Mouse (Mus musculus) layer of hippocampus, adult 8-10 months (tissue): ENCODE measurements at regions not wholly inside any gene's neighbourhood (a gene's known extent, or its start where the extent isn't known, plus 50 kb on each side); places are given as distances from the start of the nearest gene placed in this dataset.

ENCODE experiments used
- DNase-seq, 2 experiments: peaks; one replicate each; pipeline ENCODE4 v3.0.0; 2022; ENCODE audit warnings: low spot score in 2 of 2

DNA sequence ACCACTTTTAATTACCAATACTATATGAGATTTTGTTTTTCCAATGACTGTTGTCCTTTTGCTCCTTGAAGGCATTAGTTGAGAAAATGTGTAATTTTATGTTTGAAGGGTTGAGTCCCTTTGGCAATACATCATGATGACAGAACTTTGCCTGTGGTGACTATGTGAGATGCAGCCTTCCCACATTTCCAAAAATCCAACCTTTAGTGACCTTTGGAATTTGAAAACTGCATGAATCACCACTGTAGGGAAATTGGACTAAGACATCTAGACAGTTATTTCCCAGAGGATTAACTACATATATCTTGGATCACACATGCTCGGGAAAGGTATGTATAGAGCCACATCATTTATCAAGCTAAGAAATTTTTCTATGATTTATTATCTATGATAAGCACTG is 57.7 kb downstream of the Fbxo5 start:
- no peak for DNase-seq

DNA sequence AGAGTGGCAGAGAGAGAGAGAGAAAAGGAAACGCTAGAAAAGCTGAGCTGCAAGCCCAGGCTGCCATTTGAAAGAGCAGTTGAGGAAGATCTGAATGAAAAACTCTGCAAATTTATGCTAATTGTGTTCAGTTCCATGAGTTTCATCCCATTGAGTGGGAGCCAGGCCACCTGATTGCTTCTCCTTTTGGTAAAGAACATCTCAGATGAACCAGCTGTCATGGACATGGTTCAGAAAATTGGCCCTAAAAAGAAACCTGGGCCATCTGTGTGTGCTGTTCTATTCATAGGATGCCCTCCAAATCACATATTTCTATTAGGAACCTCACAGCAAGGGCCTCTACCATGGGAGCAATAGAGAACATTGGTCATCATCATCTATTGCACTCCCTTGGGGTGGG is 70.3 kb downstream of the Fbxo5 start:
- peak; percentile 56 to 60 for DNase-seq

DNA sequence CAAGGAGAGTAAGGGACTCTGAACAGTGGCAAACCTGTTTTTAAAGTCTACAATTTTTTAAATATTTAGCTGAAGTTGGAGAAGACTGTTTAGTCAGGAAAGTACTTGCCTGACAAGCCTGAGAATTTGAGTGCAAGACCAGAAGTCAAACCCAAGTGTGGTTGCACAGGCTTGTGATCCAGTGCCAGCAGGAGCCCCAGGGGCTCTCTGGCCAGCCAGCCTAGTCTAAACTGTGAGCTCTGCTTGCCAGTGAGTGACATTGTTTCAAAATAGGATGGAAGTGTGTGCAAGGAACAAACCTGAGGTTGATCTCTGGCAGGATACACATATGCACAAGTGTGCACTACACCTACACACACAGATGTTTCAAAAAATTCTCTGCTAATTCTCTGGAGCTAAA is 60.8 kb downstream of the Vip start:
- DNase-seq = no peak

DNA sequence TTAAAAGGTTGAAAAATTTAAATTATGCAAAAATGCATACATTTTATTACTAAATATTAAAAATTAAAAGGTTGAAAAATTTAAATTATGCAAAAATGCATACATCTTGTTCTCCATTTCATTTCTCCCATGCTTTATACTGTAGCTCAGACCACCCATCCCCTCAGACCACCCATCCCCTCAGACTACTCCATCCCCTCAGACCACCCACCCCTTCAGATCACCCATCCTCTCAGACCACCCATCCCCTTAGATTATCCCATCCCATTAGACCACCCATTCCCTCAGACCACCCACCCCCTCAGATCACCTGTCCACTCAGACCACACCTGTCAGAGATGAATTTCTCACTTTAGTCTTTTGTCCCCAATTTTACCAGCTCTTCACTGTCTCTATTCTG is 58.4 kb downstream of the Vip start:
- no peak for DNase-seq
